Mouse (Mus musculus): ENCODE results near the gene Ntrk1.

- TF ChIP-seq POLR2A (IDR thresholded peaks at IDR 0.05; ENCODE audit: extremely low read depth, insufficient read depth, low read length) (no peak), CTCF (IDR thresholded peaks at IDR 0.05; ENCODE audit: low read depth, low read length) (no peak)
These were observed 27.2 kb downstream of the Ntrk1 start for GRCm38 (mm10) chr3:87767764-87768163.
